ENCODE assay signal across 8 mouse cellular contexts in genomic region chr1:65186287-65187073, GRCm38 (mm10). TPM values are rescaled to one million over a fixed set of nuclear protein-coding genes. Genes with fewer than 3 reads are reported as not detected.
A peak's percentile ranks its signal among the peaks of the same experiment; 100 is the strongest.
DNase-seq lines count a peak whose midpoint lies in the region; ATAC-seq lines count a peak whose summit lies in the region.

Gene Idh1, minus strand, starts transcription at chr1:65186500.
Gene Pikfyve, plus strand, starts transcription at chr1:65186683.

- no peaks in the 10 kb centered on the region for H3K36me3 ChIP-seq in hindbrain, embryonic 12.5 days

- peak; percentile 100 for ATAC-seq in hindbrain, embryonic 12.5 days (ENCODE audit: low FRiP score)

- H3K4me1 ChIP-seq in hindbrain, embryonic 12.5 days, result peaks cover 17% of the 10 kb centered on the region

- peak within 1 kb of the TSS; percentile 94 for H3K9ac ChIP-seq in hindbrain, embryonic 12.5 days

- no peaks in the 10 kb centered on the region for H3K9me3 ChIP-seq in hindbrain, embryonic 12.5 days (replicated peaks)

- WGBS in hindbrain, embryonic 12.5 days, result under 1% methylated on average over 63 of the region's 71 CpGs

- peak within 1 kb of the TSS; percentile 78 for H3K4me2 ChIP-seq in hindbrain, embryonic 12.5 days (replicated peaks)

- H3K4me3 ChIP-seq in hindbrain, embryonic 12.5 days, result peak within 1 kb of the TSS; percentile 90

- peak; percentile 98 for DNase-seq in MN1 (ENCODE audit: low spot score)
- DNase-seq in cerebellum, adult 9-10 months, result peak; percentile 98
- peak; percentile 94 to 98 for DNase-seq in frontal cortex, adult 2 months (ENCODE audit: extremely low spot score in 1 of 2, low spot score in 1 of 2)
- peak; percentile 97 to 98 for DNase-seq in layer of hippocampus, postnatal 14 days (ENCODE audit: low spot score in 2 of 2)
- peak; percentile 97 for DNase-seq in lung, postnatal 14 days
- DNase-seq in retina, adult 2 months (ENCODE audit: low read depth, low spot score), result peak; percentile 98
- peak; percentile 97 to 99 for DNase-seq in thymus, postnatal 36 days

- no peaks in the 10 kb centered on the region for H3K27me3 ChIP-seq in hindbrain, embryonic 12.5 days

- peak within 1 kb of the TSS; percentile 90 for H3K27ac ChIP-seq in hindbrain, embryonic 12.5 days

RNA-seq across cellular contexts. Expression of gene Idh1, which starts in this region (rescaled TPM):
- 38.6 and 47.7 TPM in 2 replicates for polyA plus RNA-seq in frontal cortex, adult 2 months (2012; rRNA removed)
- polyA plus RNA-seq in hindbrain, embryonic 12.5 days (2016; fragmentation: Nextera tagmentation; extraction: Ambion mirVana), result 383 and 401 TPM in 2 replicates
- total RNA-seq in layer of hippocampus, postnatal 14 days (2021), result 10 to 100 TPM; 96.3 to 98.4 TPM

RNA-seq across cellular contexts. Expression of gene Pikfyve, which starts in this region (rescaled TPM):
- 12.1 and 13.9 TPM in 2 replicates for polyA plus RNA-seq in frontal cortex, adult 2 months (2012; rRNA removed)
- polyA plus RNA-seq in hindbrain, embryonic 12.5 days (2016; fragmentation: Nextera tagmentation; extraction: Ambion mirVana), result 18.9 and 20.2 TPM in 2 replicates
- total RNA-seq in layer of hippocampus, postnatal 14 days (2021), result 10 to 100 TPM; 38.9 to 39.0 TPM

Comparison
In these comparisons a context has a peak if more than half of its experiments do, and no peak if none do; other contexts are left out.
1. Peak in every context shown above with its lines: DNase-seq, ATAC-seq, H3K4me3 ChIP-seq and H3K27ac ChIP-seq.